Mouse (Mus musculus) liver, adult 10 weeks (tissue): ENCODE measurements around the gene Pld4. TPM values are rescaled to one million over a fixed set of nuclear protein-coding genes. Genes with fewer than 3 reads are reported as not detected.

Source experiments
- polyA plus RNA-seq: library from polyadenylated mRNA; stranded (reverse); fragments of 350-450 nt; fragmentation: Illumina TruSeq; extraction: RNeasy Lipid Tissue Mini Kit (QIAGEN cat#74804); gene quantifications from one replicate; pipeline ENCODE4 v1.2.3, GENCODE M21; 2014; ENCODE audit warnings: low read depth, low replicate concordance

Gene Pld4
- 3.4 TPM for polyA plus RNA-seq

GRCm38 (mm10) chr12:112760154-112760926, at the start of gene Pld4:
Pld4 (plus strand) TSS chr12:112760655.

DNA sequence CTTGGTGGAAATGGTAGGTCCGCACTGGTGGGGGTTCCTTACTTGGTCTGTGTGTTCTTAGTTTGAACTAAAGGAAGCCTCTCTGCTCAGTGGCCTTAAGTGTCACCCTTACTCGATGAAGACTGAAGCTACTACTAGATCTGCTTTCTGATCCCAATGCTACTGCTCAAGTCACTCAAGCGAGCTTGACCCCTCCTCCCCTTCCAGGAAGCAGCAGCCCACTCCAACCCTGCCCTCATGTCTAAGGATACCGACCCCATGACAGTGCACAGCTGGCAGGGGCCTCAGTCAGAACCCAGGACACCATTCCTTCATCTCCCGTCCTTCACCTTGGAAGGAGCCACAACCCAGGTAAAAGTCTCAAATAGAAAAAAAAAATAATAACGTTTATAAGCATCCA, 40.2 kb upstream of the Pld4 start, which contains the start of gene Cep170b:
TSS of gene Cep170b (plus strand) at position 240 of the 400 bp plus-strand sequence.

DNA sequence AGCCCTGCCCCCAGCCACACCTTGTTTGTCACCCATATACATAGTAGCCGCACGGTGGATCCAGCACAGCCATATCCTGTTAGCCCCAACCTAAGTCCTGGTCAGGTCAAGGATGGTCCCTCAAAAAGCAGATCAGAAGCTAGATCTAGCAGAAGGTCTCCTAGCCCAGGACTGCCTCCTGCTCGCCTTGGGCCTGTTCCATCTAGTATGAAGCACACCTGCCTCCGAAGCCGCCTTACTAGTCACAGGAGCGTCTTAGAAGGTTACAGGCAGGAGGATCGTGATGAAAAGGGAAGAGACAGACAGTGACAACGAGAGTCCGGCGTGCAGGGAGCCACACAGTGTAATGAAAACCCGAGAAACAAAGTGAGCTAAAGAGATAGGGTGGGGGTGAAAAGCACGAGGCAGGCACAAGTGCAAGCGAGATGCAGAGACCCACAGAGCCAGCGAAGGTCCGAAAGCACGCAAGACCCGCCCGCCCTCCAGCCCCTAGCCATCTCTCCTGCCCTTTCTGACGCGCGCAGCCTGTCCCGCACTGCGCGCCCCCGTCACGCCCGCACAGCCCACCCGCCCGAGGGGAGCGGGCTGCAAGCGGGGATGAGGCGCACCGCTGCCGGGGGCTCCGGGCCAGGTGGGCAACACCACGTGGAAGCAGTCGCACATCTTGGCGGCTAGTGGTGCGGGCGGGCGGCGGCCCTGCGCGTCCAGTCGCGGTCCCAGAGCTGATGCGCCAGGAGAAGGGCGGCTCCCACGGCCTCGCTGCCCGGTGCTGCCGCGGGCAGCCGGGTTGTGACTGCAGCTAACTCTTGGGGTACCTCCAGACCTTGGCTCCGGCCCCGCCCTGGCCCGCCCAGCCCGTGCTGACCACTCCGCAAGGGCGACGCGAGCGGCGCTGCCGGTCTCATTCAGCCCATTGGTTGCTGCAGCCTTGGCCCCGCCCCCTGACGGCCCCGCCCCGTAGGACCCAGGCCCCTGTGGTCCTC, 41.7 kb downstream of the Pld4 start, which contains the start of gene Ahnak2:
TSS of gene Ahnak2 (minus strand) at position 794 of the 983 bp plus-strand sequence.

GRCm38 (mm10) chr12:112808587-112809364, 48.3 kb downstream of the Pld4 start, which contains the start of gene Clba1:
Clba1 (plus strand) TSS chr12:112808937.

Other genes with a start within 250 kb of the Pld4 start
- gene Tmem179, start 243.9 kb upstream of the Pld4 start, polyA plus RNA-seq = not detected
- 2.8 TPM for gene Inf2, start 171.9 kb upstream of the Pld4 start, polyA plus RNA-seq
- 4.6 TPM for gene Adssl1, start 140.6 kb upstream of the Pld4 start, polyA plus RNA-seq
- not detected for gene Siva1, start 116.0 kb upstream of the Pld4 start, polyA plus RNA-seq
- 2.5 TPM for gene Akt1, start 85.8 kb upstream of the Pld4 start, polyA plus RNA-seq
- 0.16 TPM for gene Zbtb42, start 81.8 kb upstream of the Pld4 start, polyA plus RNA-seq
- gene Cep170b, start 40.2 kb upstream of the Pld4 start, polyA plus RNA-seq = 8.8 TPM
- gene Ahnak2, start 42.0 kb downstream of the Pld4 start, polyA plus RNA-seq = not detected
- gene Clba1, start 48.3 kb downstream of the Pld4 start, polyA plus RNA-seq = not detected
- gene Cdca4, start 68.8 kb downstream of the Pld4 start, polyA plus RNA-seq = 1.6 TPM
- not detected for gene Gpr132, start 107.6 kb downstream of the Pld4 start, polyA plus RNA-seq
- not detected for gene Jag2, start 169.1 kb downstream of the Pld4 start, polyA plus RNA-seq
- 1.1 TPM for gene Nudt14, start 181.5 kb downstream of the Pld4 start, polyA plus RNA-seq
- gene Btbd6, start 215.8 kb downstream of the Pld4 start, polyA plus RNA-seq = 1.5 TPM
- 6.3 TPM for gene Brf1, start 240.0 kb downstream of the Pld4 start, polyA plus RNA-seq